Mouse (Mus musculus) lung, adult 2 months (tissue): ENCODE results near the gene Olfr1367.

Experiments
- CTCF ChIP-seq: fragments of 200-500 bp; IDR thresholded peaks from 2 replicates; pipeline ENCODE4 v1.5.1; 2011; ENCODE audit warnings: mild to moderate bottlenecking, low read length, control low read depth; ENCODE audit not compliant: insufficient read depth
- POLR2A ChIP-seq: fragments of 200-500 bp; IDR thresholded peaks from 2 replicates; pipeline ENCODE4 v1.6.1; 2011; ENCODE audit warnings: low read depth, mild to moderate bottlenecking, control low read depth, low read length, borderline replicate concordance; ENCODE audit errors: extremely low read depth

DNA sequence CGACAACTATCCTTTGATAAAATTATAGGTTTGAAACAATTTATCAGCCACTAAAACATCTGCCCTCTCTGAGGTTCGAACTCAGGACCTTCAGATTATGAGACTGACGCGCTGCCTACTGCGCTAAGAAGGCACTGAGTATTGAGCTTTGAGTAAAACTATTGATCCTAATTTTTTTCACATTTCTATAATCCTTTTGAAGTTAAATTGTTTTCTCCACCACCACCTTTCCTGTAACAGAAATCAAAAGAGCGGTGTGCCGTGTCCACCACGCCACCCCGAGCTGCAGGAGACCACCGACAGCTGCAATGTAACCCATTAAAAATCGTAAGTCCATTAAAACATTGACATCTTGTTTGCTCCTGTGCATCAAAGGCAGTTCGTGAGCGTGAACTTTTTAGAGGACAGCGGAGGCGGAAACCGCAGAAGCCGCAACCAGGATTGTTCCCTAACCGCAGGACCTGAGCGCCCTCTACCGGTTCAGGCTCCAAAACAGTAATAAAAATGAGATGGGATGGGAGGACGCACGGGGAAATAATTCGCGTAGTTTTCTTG is 20.0 kb upstream of the Olfr1367 start:
- no peak for TF ChIP-seq POLR2A
- TF ChIP-seq CTCF, result peak; percentile 75
